Mouse (Mus musculus): ENCODE data around the gene Gpr139.

Gene Gpr139

GRCm38 (mm10) chr7:119184341-119185143, at the start of gene Gpr139:
Gpr139 (minus strand) TSS chr7:119184603.
- DNase-seq (ENCODE audit: low read depth) = no peak

- DNase-seq (ENCODE audit: low read depth) = no peak
Measured at GRCm38 (mm10) chr7:119230971-119231370, 46.6 kb upstream of the Gpr139 start.

DNA sequence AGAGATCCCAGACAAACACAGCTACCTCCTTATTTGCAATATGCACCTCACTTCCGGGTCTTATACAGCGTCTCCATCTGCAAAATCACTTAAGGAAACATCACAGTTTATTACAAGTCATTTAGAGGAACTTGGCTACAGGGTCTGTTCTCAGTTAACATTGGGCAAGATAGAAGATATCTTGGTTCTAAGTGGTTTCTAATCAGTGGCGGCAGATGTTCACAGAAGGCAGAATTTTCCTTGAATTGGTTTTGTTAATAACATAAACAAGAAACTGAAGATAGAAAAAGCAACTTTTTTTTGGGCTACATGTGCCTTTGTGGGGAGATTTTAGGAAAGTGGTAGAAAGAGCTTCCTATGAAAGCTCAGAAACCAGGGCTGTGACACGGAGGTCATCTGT, 38.3 kb upstream of the Gpr139 start:
- no peak for DNase-seq (ENCODE audit: low read depth)

DNA sequence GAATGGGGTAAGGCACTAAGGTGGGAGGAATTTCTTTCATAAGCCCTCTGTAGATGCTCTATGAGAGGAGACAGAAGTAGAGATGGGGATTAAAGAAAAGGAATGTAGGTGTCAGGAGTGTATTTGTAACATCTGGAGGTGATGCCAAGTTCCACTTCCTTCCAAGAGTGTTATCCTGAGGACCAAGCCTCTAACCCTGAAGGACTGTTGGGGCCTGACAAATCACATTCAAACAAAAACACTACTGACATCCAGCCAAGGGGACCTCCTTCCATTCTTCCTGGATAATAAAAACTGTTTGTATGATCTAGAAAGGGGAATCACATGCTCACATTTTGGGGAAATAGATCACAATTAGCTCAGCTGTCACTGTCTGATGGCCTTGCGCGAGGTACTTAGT, 34.7 kb upstream of the Gpr139 start:
- no peak for DNase-seq (ENCODE audit: low read depth)

- DNase-seq (ENCODE audit: low read depth) = no peak
Measured at GRCm38 (mm10) chr7:119207251-119207650, 22.8 kb upstream of the Gpr139 start.

- no peak for DNase-seq (ENCODE audit: low read depth)
Measured at GRCm38 (mm10) chr7:119186374-119186773, 2.0 kb upstream of the Gpr139 start.

DNA sequence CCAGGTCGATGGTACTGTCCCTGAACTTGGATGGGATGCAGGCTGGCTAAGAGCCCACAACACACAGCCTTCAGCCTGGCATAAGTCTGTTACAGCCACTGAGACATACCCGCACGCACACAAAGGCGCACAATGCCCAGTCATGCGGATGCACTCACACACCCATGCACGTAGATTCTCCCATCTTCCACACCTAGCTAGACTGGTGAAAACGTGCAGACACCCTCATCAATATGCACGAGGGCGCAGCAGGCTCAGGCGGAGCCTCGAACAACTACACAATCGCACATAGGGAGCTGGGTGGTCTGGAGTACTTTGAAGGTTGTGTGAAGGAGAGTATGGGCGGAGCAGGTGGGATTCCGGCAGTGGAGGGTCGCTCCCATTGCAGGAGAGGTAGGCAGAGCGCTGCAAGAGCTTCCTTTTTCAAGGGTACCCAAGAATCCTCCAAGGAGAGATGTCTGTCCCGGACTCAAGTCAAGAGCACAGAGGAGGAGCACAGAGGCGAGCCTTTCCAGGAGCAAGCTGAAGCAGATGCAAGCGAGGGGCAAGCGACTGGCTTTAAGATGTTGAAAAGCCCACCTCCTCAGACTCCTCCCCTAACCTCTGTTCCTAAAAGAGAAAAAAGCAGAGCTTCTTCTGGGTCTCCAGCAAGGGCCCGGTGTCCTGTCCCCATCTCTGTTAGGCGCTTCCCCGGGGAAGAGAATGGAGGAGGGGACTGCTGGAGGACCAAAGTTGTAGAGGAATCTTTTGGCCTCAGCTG, 958 bp upstream of the Gpr139 start:
- no peak for DNase-seq (ENCODE audit: low read depth)

GRCm38 (mm10) chr7:119181053-119181452, 3.4 kb downstream of the Gpr139 start:
- no peak for DNase-seq (ENCODE audit: low read depth)

- no peak for DNase-seq (ENCODE audit: low read depth)
Measured at GRCm38 (mm10) chr7:119160015-119160414, 24.4 kb downstream of the Gpr139 start.

GRCm38 (mm10) chr7:119111771-119112170, 72.6 kb downstream of the Gpr139 start:
- no peak for DNase-seq (ENCODE audit: low read depth)

DNA sequence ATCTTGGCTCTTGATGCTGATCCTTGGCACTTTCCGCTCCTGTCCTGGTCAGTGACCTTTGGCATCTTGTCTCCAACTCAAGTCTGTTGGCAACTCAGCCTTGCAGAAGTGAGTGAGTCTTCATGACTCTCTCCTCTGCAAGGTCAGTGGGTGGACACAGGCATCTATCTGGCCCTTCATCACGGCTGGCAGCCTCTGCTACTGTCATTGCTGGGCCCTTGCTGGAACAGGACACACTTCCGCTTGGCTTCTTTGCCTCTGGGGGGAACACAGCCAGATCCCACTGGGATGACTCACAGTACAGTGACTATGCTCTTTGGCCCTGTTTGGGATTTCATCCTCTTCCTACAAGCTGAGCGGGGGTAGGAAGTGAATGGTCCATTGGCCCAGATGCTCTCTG, 78.5 kb downstream of the Gpr139 start:
- no peak for DNase-seq (ENCODE audit: low read depth)

DNA sequence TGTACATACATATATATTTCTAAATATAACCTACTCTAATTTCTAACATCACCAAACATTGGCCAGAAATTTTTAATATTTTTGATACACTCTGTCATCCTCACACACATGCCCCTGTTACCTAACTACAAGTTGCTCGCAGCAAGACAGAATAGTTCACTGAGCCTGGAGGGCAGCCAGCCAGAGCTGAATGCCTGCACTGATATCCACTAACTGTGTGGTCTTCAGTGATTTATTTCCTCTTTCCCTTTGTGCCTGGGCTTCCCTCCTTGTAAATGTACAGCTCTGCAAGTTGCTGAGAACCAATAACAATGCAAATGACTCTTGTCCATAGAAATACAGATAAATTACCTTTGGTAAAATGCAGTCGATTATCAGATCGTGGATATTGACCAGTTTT, 87.8 kb downstream of the Gpr139 start:
- no peak for DNase-seq (ENCODE audit: low read depth)
